Mouse (Mus musculus): ENCODE results near the gene Irak2. TPM values are rescaled to one million over a fixed set of nuclear protein-coding genes. Genes with fewer than 3 reads are reported as not detected.

Gene Irak2
- polyA plus RNA-seq, 1 experiment from 2014 or later: 3.6 TPM

GRCm38 (mm10) chr6:113643021-113643420 is 4.8 kb downstream of the Irak2 start:
- Histone ChIP-seq H3K9me3 (no peaks in the 10 kb centered on the region), H3K9ac (no peak overlapping the region), H3K27ac (replicated peaks) (no peak overlapping the region), H3K4me3 (no peak overlapping the region), H3K4me1 (replicated peaks) (peaks cover 2% of the 10 kb centered on the region; the same call in 1 of the 2 replicates), H3K4me2 (no peak overlapping the region), H3K27me3 (no peaks in the 10 kb centered on the region), H3K36me3 (no peaks in the 10 kb centered on the region)
- WGBS: 84% methylated on average over 4 of the region's 4 CpGs
- no peak for ATAC-seq (ENCODE audit: low FRiP score, low read depth)

- no peak overlapping the region for H3K4me2 ChIP-seq
- H3K4me1 ChIP-seq (replicated peaks): no peaks in the 10 kb centered on the region
- H3K27me3 ChIP-seq: no peaks in the 10 kb centered on the region
- no peaks in the 10 kb centered on the region for H3K36me3 ChIP-seq
- H3K4me3 ChIP-seq: no peak overlapping the region
- no peak overlapping the region for H3K9ac ChIP-seq
- no peaks in the 10 kb centered on the region for H3K9me3 ChIP-seq
- 95% methylated on average over 2 of the region's 2 CpGs for WGBS
- no peak for ATAC-seq (ENCODE audit: low FRiP score, low read depth)
- H3K27ac ChIP-seq (replicated peaks): no peak overlapping the region
These were observed 5.7 kb downstream of the Irak2 start for GRCm38 (mm10) chr6:113643967-113644366.

- H3K4me1 ChIP-seq (replicated peaks): no peaks in the 10 kb centered on the region
- ATAC-seq (ENCODE audit: low FRiP score, low read depth): no peak
- WGBS: 85% methylated on average over 8 of the region's 8 CpGs
- H3K36me3 ChIP-seq: no peaks in the 10 kb centered on the region
- no peak overlapping the region for H3K4me3 ChIP-seq
- no peaks in the 10 kb centered on the region for H3K9me3 ChIP-seq
- no peak overlapping the region for H3K9ac ChIP-seq
- H3K27ac ChIP-seq (replicated peaks): no peak overlapping the region
- no peaks in the 10 kb centered on the region for H3K27me3 ChIP-seq
- H3K4me2 ChIP-seq: no peak overlapping the region
These were observed 6.5 kb downstream of the Irak2 start for GRCm38 (mm10) chr6:113644808-113645207.

- Histone ChIP-seq H3K4me1 (replicated peaks) (no peaks in the 10 kb centered on the region), H3K27ac (replicated peaks) (no peak overlapping the region), H3K4me2 (no peak overlapping the region), H3K4me3 (no peak overlapping the region), H3K9ac (no peak overlapping the region), H3K36me3 (no peaks in the 10 kb centered on the region), H3K9me3 (no peaks in the 10 kb centered on the region), H3K27me3 (no peaks in the 10 kb centered on the region)
- WGBS: 85% methylated on average over 7 of the region's 7 CpGs
- no peak for ATAC-seq (ENCODE audit: low FRiP score, low read depth)
These were observed 11.3 kb downstream of the Irak2 start for GRCm38 (mm10) chr6:113649346-113650196.

GRCm38 (mm10) chr6:113650197-113650640 is 12.0 kb downstream of the Irak2 start:
- Histone ChIP-seq H3K36me3 (no peaks in the 10 kb centered on the region), H3K9ac (no peak overlapping the region), H3K4me3 (no peak overlapping the region), H3K4me1 (replicated peaks) (no peaks in the 10 kb centered on the region), H3K27ac (replicated peaks) (no peak overlapping the region), H3K4me2 (no peak overlapping the region), H3K27me3 (no peaks in the 10 kb centered on the region), H3K9me3 (no peaks in the 10 kb centered on the region)
- ATAC-seq (ENCODE audit: low FRiP score, low read depth): no peak
- 64% methylated on average over 4 of the region's 4 CpGs for WGBS

- Histone ChIP-seq H3K4me2 (no peak overlapping the region), H3K27ac (replicated peaks) (no peak overlapping the region), H3K9me3 (no peaks in the 10 kb centered on the region), H3K27me3 (no peaks in the 10 kb centered on the region), H3K4me3 (no peak overlapping the region), H3K9ac (no peak overlapping the region), H3K36me3 (no peaks in the 10 kb centered on the region), H3K4me1 (replicated peaks) (no peaks in the 10 kb centered on the region)
- no peak for ATAC-seq (ENCODE audit: low FRiP score, low read depth)
- 79% methylated on average over 3 of the region's 3 CpGs for WGBS
These were observed 13.4 kb downstream of the Irak2 start for GRCm38 (mm10) chr6:113651626-113652025.

- ATAC-seq (ENCODE audit: low FRiP score, low read depth): no peak
- Histone ChIP-seq H3K9ac (no peak overlapping the region), H3K27me3 (no peaks in the 10 kb centered on the region), H3K36me3 (no peaks in the 10 kb centered on the region), H3K27ac (replicated peaks) (no peak overlapping the region), H3K4me2 (no peak overlapping the region), H3K4me1 (replicated peaks) (no peaks in the 10 kb centered on the region), H3K4me3 (no peak overlapping the region), H3K9me3 (no peaks in the 10 kb centered on the region)
- WGBS: 94% methylated on average over 7 of the region's 7 CpGs
These were observed 15.3 kb downstream of the Irak2 start for GRCm38 (mm10) chr6:113653551-113653950.

- Histone ChIP-seq H3K9me3 (no peaks in the 10 kb centered on the region), H3K27ac (replicated peaks) (no peak overlapping the region), H3K27me3 (no peaks in the 10 kb centered on the region), H3K4me2 (no peak overlapping the region), H3K36me3 (no peaks in the 10 kb centered on the region), H3K4me1 (replicated peaks) (no peaks in the 10 kb centered on the region), H3K4me3 (no peak overlapping the region), H3K9ac (no peak overlapping the region)
- WGBS: 84% methylated on average over 8 of the region's 8 CpGs
- no peak for ATAC-seq (ENCODE audit: low FRiP score, low read depth)
These were observed 15.8 kb downstream of the Irak2 start for GRCm38 (mm10) chr6:113654102-113654501.

GRCm38 (mm10) chr6:113654753-113655397 is 16.6 kb downstream of the Irak2 start:
- Histone ChIP-seq H3K4me1 (replicated peaks) (no peaks in the 10 kb centered on the region), H3K9ac (no peak overlapping the region), H3K9me3 (no peaks in the 10 kb centered on the region), H3K27me3 (no peaks in the 10 kb centered on the region), H3K27ac (replicated peaks) (no peak overlapping the region), H3K4me3 (no peak overlapping the region), H3K36me3 (no peaks in the 10 kb centered on the region), H3K4me2 (no peak overlapping the region)
- ATAC-seq (ENCODE audit: low FRiP score, low read depth): no peak
- WGBS: 80% methylated on average over 16 of the region's 16 CpGs

- Histone ChIP-seq H3K4me2 (no peak overlapping the region), H3K9me3 (no peaks in the 10 kb centered on the region), H3K4me1 (replicated peaks) (no peaks in the 10 kb centered on the region), H3K36me3 (no peaks in the 10 kb centered on the region), H3K4me3 (no peak overlapping the region), H3K9ac (no peak overlapping the region), H3K27me3 (no peaks in the 10 kb centered on the region), H3K27ac (replicated peaks) (no peak overlapping the region)
- ATAC-seq (ENCODE audit: low FRiP score, low read depth): no peak
- WGBS: 90% methylated on average over 3 of the region's 3 CpGs
These were observed 17.2 kb downstream of the Irak2 start for GRCm38 (mm10) chr6:113655475-113655874.

- Histone ChIP-seq H3K4me3 (no peak overlapping the region), H3K36me3 (no peaks in the 10 kb centered on the region), H3K9ac (no peak overlapping the region), H3K27ac (replicated peaks) (no peak overlapping the region), H3K4me2 (no peak overlapping the region), H3K4me1 (replicated peaks) (no peaks in the 10 kb centered on the region), H3K9me3 (no peaks in the 10 kb centered on the region), H3K27me3 (no peaks in the 10 kb centered on the region)
- ATAC-seq (ENCODE audit: low FRiP score, low read depth): no peak
- 80% methylated on average over 6 of the region's 6 CpGs for WGBS
These were observed 18.6 kb downstream of the Irak2 start for GRCm38 (mm10) chr6:113656847-113657246.

GRCm38 (mm10) chr6:113658226-113658625 is 20.0 kb downstream of the Irak2 start:
- Histone ChIP-seq H3K9ac (no peak overlapping the region), H3K9me3 (no peaks in the 10 kb centered on the region), H3K27ac (replicated peaks) (no peak overlapping the region), H3K36me3 (no peaks in the 10 kb centered on the region), H3K27me3 (no peaks in the 10 kb centered on the region), H3K4me1 (replicated peaks) (no peaks in the 10 kb centered on the region), H3K4me2 (no peak overlapping the region), H3K4me3 (no peak overlapping the region)
- 60% methylated on average over 3 of the region's 3 CpGs for WGBS
- ATAC-seq (ENCODE audit: low FRiP score, low read depth): no peak
